Mouse (Mus musculus) kidney, adult 9 months (tissue): ENCODE results near the gene Negr1.

Source experiments
- DNase-seq: peaks from one replicate; pipeline ENCODE4 v3.0.0; 2022

Gene Negr1

GRCm38 (mm10) chr3:156809836-156810235, 248.2 kb downstream of the Negr1 start:
- DNase-seq, result no peak

- DNase-seq, result no peak
Measured at GRCm38 (mm10) chr3:156816938-156817337, 255.3 kb downstream of the Negr1 start.

GRCm38 (mm10) chr3:156817452-156817851, 255.9 kb downstream of the Negr1 start:
- no peak for DNase-seq

GRCm38 (mm10) chr3:156823039-156823438, 261.4 kb downstream of the Negr1 start:
- DNase-seq, result no peak

- no peak for DNase-seq
Measured at GRCm38 (mm10) chr3:156833920-156834319, 272.3 kb downstream of the Negr1 start.

GRCm38 (mm10) chr3:156838550-156838949, 277.0 kb downstream of the Negr1 start:
- peak; percentile 10 for DNase-seq

- no peak for DNase-seq
Measured at GRCm38 (mm10) chr3:156848385-156848784, 286.8 kb downstream of the Negr1 start.

GRCm38 (mm10) chr3:156851921-156852320, 290.3 kb downstream of the Negr1 start:
- no peak for DNase-seq

- DNase-seq, result no peak
Measured at GRCm38 (mm10) chr3:156870239-156870921, 308.8 kb downstream of the Negr1 start.

- DNase-seq, result no peak
Measured at GRCm38 (mm10) chr3:156870922-156871257, 309.3 kb downstream of the Negr1 start.

- DNase-seq, result peak; percentile 8
Measured at GRCm38 (mm10) chr3:156871641-156872196, 310.1 kb downstream of the Negr1 start.

GRCm38 (mm10) chr3:156876551-156876950, 315.0 kb downstream of the Negr1 start:
- no peak for DNase-seq

GRCm38 (mm10) chr3:156882129-156882528, 320.5 kb downstream of the Negr1 start:
- DNase-seq, result peak; percentile 21

- peak; percentile 83 for DNase-seq
Measured at GRCm38 (mm10) chr3:156883873-156884272, 322.3 kb downstream of the Negr1 start.

GRCm38 (mm10) chr3:156885689-156886088, 324.1 kb downstream of the Negr1 start:
- DNase-seq, result no peak

GRCm38 (mm10) chr3:156886915-156887314, 325.3 kb downstream of the Negr1 start:
- no peak for DNase-seq

GRCm38 (mm10) chr3:156890986-156891385, 329.4 kb downstream of the Negr1 start:
- no peak for DNase-seq

GRCm38 (mm10) chr3:156895322-156895721, 333.7 kb downstream of the Negr1 start:
- no peak for DNase-seq

- DNase-seq, result no peak
Measured at GRCm38 (mm10) chr3:156896106-156896505, 334.5 kb downstream of the Negr1 start.

GRCm38 (mm10) chr3:156896552-156896951, 335.0 kb downstream of the Negr1 start:
- no peak for DNase-seq

GRCm38 (mm10) chr3:156901140-156901539, 339.5 kb downstream of the Negr1 start:
- DNase-seq, result no peak

GRCm38 (mm10) chr3:156903925-156904576, 342.5 kb downstream of the Negr1 start:
- no peak for DNase-seq

- DNase-seq, result peak; percentile 69
Measured at GRCm38 (mm10) chr3:156912816-156913215, 351.2 kb downstream of the Negr1 start.

- DNase-seq, result no peak
Measured at GRCm38 (mm10) chr3:156921369-156921768, 359.8 kb downstream of the Negr1 start.
